Mouse (Mus musculus) layer of hippocampus, adult 11-12 months (tissue): ENCODE data around the gene Itgb6.

Experiments used
- DNase-seq: peaks from one replicate; pipeline ENCODE4 v3.0.0; 2022; ENCODE audit warnings: low spot score

Itgb6 gene

DNA sequence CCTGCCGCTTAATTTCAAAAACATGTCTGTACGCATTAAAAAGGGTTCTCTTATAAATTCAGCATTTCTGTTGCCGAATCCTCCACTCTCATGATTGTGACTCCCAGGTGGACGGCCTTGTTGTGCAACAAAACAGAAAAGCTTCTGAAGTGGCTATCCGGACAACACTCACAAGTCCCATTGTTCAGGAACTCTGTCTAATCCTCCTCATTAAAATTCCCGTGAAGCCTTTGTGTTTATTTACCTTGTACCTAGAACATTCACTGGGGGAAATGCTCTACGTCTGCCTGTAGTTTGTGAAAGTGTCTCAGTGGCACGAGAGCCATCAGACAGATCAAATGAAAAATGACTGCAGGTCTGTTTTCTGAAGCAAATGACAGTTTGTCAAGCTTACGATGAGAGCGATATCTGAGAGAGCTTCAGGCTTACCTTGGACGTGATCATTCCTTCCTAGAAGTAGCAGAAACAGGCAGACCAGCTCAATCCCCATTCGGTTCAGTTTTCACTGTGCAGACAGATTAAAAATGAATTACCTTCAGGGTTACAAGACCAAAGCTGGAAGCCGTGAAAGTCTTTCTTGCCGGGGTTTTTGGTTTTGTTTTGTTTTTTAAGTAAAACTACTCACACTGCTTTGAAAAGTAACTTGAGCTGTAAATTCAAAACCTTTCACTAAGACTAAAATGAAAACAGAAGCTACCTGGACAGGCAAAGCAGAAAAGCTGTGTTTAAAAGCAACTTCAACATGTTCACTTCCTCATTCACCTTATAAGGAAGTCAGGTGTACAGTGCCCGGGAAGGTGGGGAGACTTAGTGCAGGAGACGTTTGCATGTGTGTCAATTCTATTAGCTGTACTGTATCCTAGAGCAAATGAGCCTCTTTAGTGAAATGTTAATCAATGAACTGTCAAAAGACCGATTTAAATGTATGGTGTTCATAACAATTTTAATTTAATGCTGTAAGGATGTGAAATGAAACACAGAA is 49.2 kb downstream of the Itgb6 start:
- no peak for DNase-seq

GRCm38 (mm10) chr2:60671215-60671614 is 51.2 kb downstream of the Itgb6 start:
- DNase-seq = no peak

GRCm38 (mm10) chr2:60663071-60663470 is 59.4 kb downstream of the Itgb6 start:
- DNase-seq = no peak

- DNase-seq = no peak
Measured at GRCm38 (mm10) chr2:60659993-60660392, 62.5 kb downstream of the Itgb6 start.

- DNase-seq = no peak
Measured at GRCm38 (mm10) chr2:60658992-60659391, 63.5 kb downstream of the Itgb6 start.

DNA sequence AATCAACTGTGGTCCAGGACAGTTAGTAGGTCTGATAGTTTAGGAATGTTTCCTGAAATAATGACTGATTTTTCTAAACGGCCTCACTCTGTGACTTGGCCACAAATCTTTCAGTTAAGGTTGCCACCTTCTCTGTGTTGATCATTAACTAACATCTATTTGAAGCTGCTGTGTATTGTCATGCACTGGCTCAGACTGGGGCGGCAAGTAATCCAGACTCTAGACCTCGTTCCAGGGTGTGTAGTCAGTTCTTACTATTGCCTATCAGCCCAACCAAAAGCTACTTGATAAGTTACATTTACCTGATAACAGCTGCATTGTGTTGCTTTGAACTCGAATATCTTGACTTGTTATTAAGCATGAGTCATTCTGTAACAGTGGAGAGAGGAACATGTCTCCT is 67.6 kb downstream of the Itgb6 start:
- no peak for DNase-seq

DNA sequence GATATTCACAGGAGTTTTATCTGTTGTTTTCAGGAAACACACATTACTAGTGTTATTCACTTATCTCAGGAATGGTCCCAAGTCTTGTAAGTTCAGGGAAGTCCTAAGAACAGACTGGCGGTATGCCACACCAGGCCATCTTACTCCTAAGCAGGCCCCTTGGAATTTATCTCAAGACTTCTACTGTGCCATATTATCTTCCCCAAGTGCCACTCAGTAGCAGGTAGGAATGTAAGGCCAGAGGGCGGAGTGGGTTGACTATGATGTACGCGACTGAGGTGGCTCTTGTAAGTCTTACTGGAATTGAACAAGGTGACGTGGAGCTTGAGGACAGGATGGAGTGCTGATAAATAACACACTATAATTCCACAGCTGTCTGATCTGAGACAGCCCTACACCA is 72.3 kb downstream of the Itgb6 start:
- no peak for DNase-seq

DNA sequence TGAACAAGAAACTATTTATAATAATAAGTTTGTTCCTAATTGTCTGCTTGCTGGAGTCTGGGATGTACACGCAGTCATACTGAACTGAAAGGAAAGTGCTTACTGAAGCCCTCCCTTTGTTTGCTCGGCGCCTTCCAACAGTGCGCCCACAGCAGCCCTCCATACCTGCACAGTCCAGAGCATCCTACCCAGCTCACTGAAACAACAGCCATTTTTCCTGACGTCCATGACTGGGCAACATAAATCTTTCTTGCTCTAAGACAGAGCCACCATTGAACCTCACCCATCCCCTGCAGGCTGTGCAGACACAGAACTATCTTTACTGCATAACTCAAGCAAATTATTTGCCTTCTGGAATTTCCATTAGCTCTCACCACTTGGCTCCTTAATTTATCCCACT is 74.8 kb downstream of the Itgb6 start:
- no peak for DNase-seq

GRCm38 (mm10) chr2:60646583-60646982 is 75.9 kb downstream of the Itgb6 start:
- no peak for DNase-seq

DNA sequence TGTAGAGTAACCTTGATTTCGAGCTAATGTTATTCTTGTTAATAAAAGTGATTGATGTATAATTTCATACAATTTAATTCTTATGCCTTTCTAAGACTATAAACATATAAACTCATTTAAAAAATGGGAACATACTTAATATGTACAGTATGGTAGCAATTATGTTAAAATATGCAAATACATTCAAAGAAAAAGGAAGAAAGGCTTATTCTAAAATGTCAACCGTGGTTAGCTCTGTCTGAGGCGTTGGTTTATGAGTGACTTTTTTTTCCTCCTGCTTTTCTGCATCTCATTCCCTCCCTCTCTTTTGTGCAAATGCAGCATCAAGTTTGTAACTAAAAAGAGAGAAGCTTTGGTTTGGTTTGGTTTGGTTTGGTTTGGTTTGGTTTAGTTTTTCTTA is 79.0 kb downstream of the Itgb6 start:
- no peak for DNase-seq

- DNase-seq = no peak
Measured at GRCm38 (mm10) chr2:60642606-60643005, 79.8 kb downstream of the Itgb6 start.

DNA sequence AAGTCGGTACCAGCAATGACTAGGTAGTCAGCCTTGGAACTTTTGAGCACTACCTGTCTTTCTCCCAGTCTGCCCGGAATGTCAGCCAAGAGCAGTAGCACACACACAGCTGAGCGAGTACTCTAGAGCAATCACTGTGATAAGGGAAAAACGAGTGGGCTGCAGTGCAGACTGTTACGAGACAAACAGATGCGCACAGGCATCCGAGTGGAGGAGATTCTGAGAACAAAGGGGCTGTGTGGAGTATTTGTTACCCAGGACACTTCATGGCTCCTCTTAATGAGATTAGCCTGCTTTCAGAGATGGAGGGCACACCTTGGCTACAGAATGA is 82.1 kb downstream of the Itgb6 start:
- DNase-seq = peak; percentile 6

- DNase-seq = no peak
Measured at GRCm38 (mm10) chr2:60639617-60640341, 82.7 kb downstream of the Itgb6 start.

GRCm38 (mm10) chr2:60636910-60637761 is 85.3 kb downstream of the Itgb6 start:
- no peak for DNase-seq

DNA sequence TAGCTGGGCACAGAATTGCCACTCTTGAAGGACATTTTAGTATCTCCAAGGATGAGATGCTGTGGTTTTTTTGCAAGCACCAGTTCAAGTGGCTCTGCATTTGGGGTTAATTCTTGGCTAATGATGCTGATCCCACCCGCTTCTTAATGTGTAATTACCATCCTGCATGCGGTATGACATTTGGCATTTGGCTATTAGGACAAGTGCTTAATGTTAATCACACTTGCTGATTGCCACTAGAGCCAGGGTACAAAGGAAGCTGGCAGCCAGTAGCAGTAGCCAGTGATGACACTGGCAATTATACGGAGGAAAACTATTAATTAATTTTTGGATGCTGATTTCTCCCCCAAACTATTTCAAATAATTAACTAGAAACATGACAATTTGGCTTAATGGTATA is 86.0 kb downstream of the Itgb6 start:
- no peak for DNase-seq

GRCm38 (mm10) chr2:60636038-60636437 is 86.4 kb downstream of the Itgb6 start:
- DNase-seq = no peak

DNA sequence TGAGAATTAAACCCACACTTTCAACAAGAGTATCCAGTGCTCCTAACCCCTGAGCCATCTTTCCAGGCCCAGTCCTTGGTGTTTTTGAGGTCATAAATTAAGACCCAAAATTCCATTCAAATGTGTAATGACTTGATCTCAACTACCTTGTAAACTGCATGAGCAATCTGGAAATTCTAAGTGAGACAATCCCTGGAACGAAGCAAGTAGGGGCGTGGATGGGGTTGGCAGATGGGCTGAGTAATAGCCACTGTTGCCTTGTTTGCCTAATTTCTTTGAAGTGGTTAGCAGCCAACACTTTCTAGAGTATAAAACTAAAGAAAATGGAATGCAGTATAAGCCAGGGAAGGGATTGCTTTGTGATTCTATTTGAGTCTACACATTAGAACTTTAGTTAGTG is 89.7 kb downstream of the Itgb6 start:
- no peak for DNase-seq

DNA sequence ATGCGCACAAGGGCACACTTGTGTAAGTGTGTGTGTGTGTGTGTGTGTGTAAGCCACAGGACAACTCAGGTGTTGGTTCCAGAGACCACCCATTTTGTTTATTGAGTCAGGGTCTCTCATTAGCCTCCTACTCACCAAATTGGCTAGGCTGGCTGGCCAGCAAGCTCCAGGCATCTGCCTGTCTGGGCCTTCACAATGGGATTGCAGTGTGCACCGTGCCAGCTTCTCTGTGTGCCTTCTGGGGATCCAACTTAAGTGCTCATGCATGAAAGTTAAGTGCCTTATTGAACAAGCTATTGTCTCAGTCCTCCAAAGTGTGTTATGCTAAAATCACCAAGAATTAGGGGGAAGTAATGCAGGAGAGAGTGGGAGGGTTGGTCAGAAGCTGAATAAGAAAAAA is 92.1 kb downstream of the Itgb6 start:
- DNase-seq = no peak

DNA sequence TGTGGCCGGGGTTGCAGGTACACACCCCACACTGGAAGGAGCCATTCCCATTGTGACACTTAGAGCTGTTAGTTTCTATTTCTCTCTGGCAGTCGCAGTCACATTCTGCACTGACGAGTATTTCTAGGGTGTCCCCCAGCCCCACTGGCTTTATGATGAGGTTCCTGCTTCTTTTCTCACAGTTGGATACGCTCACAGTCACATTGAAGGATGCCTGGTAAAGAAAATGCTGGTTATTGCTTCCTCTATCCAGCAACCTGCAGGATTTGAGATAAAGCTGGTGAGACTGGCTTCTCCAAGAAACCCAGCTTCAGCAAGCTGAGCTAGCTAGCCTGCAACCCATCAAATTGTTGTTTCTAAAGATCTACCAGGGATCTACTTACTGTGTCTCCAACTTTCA is 94.5 kb downstream of the Itgb6 start:
- no peak for DNase-seq

DNA sequence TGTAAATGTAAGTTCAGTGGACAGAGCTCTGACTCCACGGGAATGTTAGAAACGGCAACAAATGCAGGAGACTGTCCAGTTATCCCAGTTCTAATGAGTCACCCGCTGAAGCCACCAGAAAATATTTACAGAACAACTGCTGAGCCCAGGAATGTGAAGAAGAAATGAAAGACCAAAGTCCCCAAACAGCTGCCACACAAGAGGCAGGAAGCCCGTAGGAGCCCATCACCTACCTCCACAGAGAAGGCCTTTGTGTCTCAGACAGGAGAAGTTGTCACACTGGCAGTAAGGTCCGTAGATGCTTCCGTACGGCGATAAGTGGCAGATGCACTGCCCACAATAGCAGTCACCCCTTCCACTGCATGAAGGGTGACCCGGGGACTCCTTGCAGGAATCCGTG is 94.9 kb downstream of the Itgb6 start:
- no peak for DNase-seq

DNA sequence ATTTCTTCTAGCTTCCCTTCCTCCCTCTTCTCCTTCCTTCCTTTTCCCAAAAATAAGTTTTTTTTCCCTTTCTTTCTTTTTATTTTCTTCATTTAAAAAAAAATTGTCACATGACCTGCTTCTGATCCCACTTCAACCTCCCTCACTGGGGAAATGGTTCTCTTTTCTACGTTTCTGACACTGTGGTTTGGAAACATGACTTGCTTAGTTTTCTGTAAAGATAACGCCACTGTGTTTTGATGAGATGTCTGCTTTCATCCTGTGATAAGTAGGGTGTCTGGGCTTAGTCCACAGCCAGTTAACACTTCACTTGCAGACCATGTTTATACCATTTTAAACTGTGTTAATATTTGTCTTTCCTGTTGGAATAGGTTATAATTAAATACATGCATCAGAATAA is 96.7 kb downstream of the Itgb6 start:
- no peak for DNase-seq

DNA sequence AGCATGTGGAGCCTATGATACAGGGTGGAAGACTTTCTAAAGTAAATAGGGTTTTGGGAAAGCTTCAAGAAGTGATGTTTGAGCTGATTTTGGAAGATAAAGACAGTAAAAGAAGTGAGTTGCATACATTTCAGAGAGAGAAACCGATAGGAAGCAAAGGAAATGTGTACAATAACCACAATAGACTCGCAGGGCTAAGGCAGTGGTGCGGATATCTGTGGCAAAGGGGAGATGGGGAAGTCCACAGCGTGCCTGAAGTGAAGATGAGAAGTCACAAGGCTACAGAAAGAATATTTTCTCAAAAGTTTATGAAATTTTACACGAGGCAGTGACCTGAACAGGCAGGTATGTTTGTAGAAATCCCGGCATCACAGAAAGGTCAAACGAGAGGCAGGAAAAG is 100.3 kb downstream of the Itgb6 start:
- DNase-seq = no peak

GRCm38 (mm10) chr2:60614758-60615157 is 107.7 kb downstream of the Itgb6 start:
- DNase-seq = no peak
